Mouse (Mus musculus): ENCODE data around the gene Metap1d. TPM values are rescaled to one million over a fixed set of nuclear protein-coding genes. Genes with fewer than 3 reads are reported as not detected.

Metap1d gene
- polyA plus RNA-seq, 1 experiment from 2014 or later = 32.7 TPM

- Histone ChIP-seq H3K4me1 (replicated peaks) (peaks cover 5% of the 10 kb centered on the region), H3K4me2 (0 out of 2 replicates have a peak overlapping the region, but pooled peaks have one; percentile 16), H3K9ac (no peak overlapping the region), H3K36me3 (no peaks in the 10 kb centered on the region), H3K27me3 (no peaks in the 10 kb centered on the region), H3K4me3 (no peak overlapping the region), H3K27ac (replicated peaks) (no peak overlapping the region), H3K9me3 (no peaks in the 10 kb centered on the region)
- WGBS = 60% methylated on average over 13 of the region's 13 CpGs
- ATAC-seq (ENCODE audit: low read depth) = no peak
Observed at GRCm38 (mm10) chr2:71458624-71459023, 5.5 kb downstream of the Metap1d start.

- H3K9me3 ChIP-seq = no peaks in the 10 kb centered on the region
- H3K27ac ChIP-seq (replicated peaks) = no peak overlapping the region
Observed at GRCm38 (mm10) chr2:71459659-71460058, 6.6 kb downstream of the Metap1d start.

GRCm38 (mm10) chr2:71461139-71461538 is 8.1 kb downstream of the Metap1d start:
- Histone ChIP-seq H3K36me3 (no peaks in the 10 kb centered on the region), H3K27ac (replicated peaks) (no peak overlapping the region), H3K4me3 (no peak overlapping the region), H3K9ac (no peak overlapping the region), H3K4me1 (replicated peaks) (peaks cover 4% of the 10 kb centered on the region), H3K4me2 (no peak overlapping the region), H3K9me3 (no peaks in the 10 kb centered on the region), H3K27me3 (no peaks in the 10 kb centered on the region)
- WGBS = 75% methylated on average over 6 of the region's 6 CpGs
- ATAC-seq (ENCODE audit: low read depth) = no peak

More at GRCm38 (mm10) chr2:71459659-71460058, 6.6 kb downstream of the Metap1d start:
- ATAC-seq (ENCODE audit: low read depth) = no peak
- 96% methylated on average over 1 of the region's 1 CpGs for WGBS
- no peak overlapping the region for H3K9ac ChIP-seq
- H3K4me3 ChIP-seq = no peak overlapping the region
- H3K36me3 ChIP-seq = no peaks in the 10 kb centered on the region
- H3K27me3 ChIP-seq = no peaks in the 10 kb centered on the region
- H3K4me1 ChIP-seq (replicated peaks) = no peaks in the 10 kb centered on the region
- no peak overlapping the region for H3K4me2 ChIP-seq

- Histone ChIP-seq H3K4me3 (no peak overlapping the region), H3K9ac (no peak overlapping the region), H3K9me3 (no peaks in the 10 kb centered on the region), H3K27me3 (no peaks in the 10 kb centered on the region), H3K36me3 (no peaks in the 10 kb centered on the region), H3K27ac (replicated peaks) (no peak overlapping the region), H3K4me1 (replicated peaks) (peaks cover 8% of the 10 kb centered on the region), H3K4me2 (no peak overlapping the region)
- 67% methylated on average over 7 of the region's 7 CpGs for WGBS
- no peak for ATAC-seq (ENCODE audit: low read depth)
Observed at GRCm38 (mm10) chr2:71461589-71461988, 8.5 kb downstream of the Metap1d start.

- H3K36me3 ChIP-seq = no peaks in the 10 kb centered on the region
- no peaks in the 10 kb centered on the region for H3K9me3 ChIP-seq
- peaks cover 10% of the 10 kb centered on the region for H3K4me1 ChIP-seq (replicated peaks)
- H3K4me2 ChIP-seq = no peak overlapping the region
- no peaks in the 10 kb centered on the region for H3K27me3 ChIP-seq
- no peak overlapping the region for H3K27ac ChIP-seq (replicated peaks)
- no peak for ATAC-seq (ENCODE audit: low read depth)
- 92% methylated on average over 4 of the region's 4 CpGs for WGBS
- no peak overlapping the region for H3K9ac ChIP-seq
- H3K4me3 ChIP-seq = no peak overlapping the region
Observed at GRCm38 (mm10) chr2:71462066-71462465, 9.0 kb downstream of the Metap1d start.

GRCm38 (mm10) chr2:71462553-71462952 is 9.5 kb downstream of the Metap1d start:
- H3K9me3 ChIP-seq = no peaks in the 10 kb centered on the region
- H3K9ac ChIP-seq = no peak overlapping the region
- no peak overlapping the region for H3K27ac ChIP-seq (replicated peaks)
- H3K4me3 ChIP-seq = no peak overlapping the region
- peaks cover 10% of the 10 kb centered on the region for H3K4me1 ChIP-seq (replicated peaks)
- no peak overlapping the region for H3K4me2 ChIP-seq
- WGBS = 75% methylated on average over 3 of the region's 3 CpGs
- no peaks in the 10 kb centered on the region for H3K36me3 ChIP-seq
- ATAC-seq (ENCODE audit: low read depth) = no peak
- no peaks in the 10 kb centered on the region for H3K27me3 ChIP-seq

GRCm38 (mm10) chr2:71466103-71466502 is 13.0 kb downstream of the Metap1d start:
- Histone ChIP-seq H3K4me3 (no peak overlapping the region), H3K9me3 (no peaks in the 10 kb centered on the region), H3K4me2 (no peak overlapping the region), H3K9ac (no peak overlapping the region), H3K27me3 (no peaks in the 10 kb centered on the region), H3K36me3 (no peaks in the 10 kb centered on the region), H3K27ac (replicated peaks) (no peak overlapping the region), H3K4me1 (replicated peaks) (peaks cover 10% of the 10 kb centered on the region)
- ATAC-seq (ENCODE audit: low read depth) = no peak
- WGBS = 7% methylated on average over 5 of the region's 6 CpGs

GRCm38 (mm10) chr2:71466861-71467450 is 13.9 kb downstream of the Metap1d start:
- Histone ChIP-seq H3K4me2 (no peak overlapping the region), H3K27ac (replicated peaks) (no peak overlapping the region)
- 59% methylated on average over 11 of the region's 11 CpGs for WGBS

GRCm38 (mm10) chr2:71471094-71471493 is 18.0 kb downstream of the Metap1d start:
- H3K4me2 ChIP-seq = no peak overlapping the region
- H3K4me1 ChIP-seq (replicated peaks) = peaks cover 20% of the 10 kb centered on the region
- ATAC-seq (ENCODE audit: low read depth) = no peak
- H3K27ac ChIP-seq (replicated peaks) = no peak overlapping the region
- WGBS = 92% methylated on average over 6 of the region's 6 CpGs
- no peaks in the 10 kb centered on the region for H3K27me3 ChIP-seq
- H3K9ac ChIP-seq = no peak overlapping the region
- no peaks in the 10 kb centered on the region for H3K36me3 ChIP-seq
- no peak overlapping the region for H3K4me3 ChIP-seq
- no peaks in the 10 kb centered on the region for H3K9me3 ChIP-seq

More at GRCm38 (mm10) chr2:71466861-71467450, 13.9 kb downstream of the Metap1d start:
- Histone ChIP-seq H3K4me3 (no peak overlapping the region), H3K27me3 (no peaks in the 10 kb centered on the region), H3K9me3 (no peaks in the 10 kb centered on the region), H3K4me1 (replicated peaks) (peaks cover 10% of the 10 kb centered on the region), H3K9ac (no peak overlapping the region), H3K36me3 (no peaks in the 10 kb centered on the region)
- ATAC-seq (ENCODE audit: low read depth) = no peak

- 59% methylated on average over 7 of the region's 7 CpGs for WGBS
- Histone ChIP-seq H3K36me3 (no peaks in the 10 kb centered on the region), H3K9ac (no peak overlapping the region), H3K4me1 (replicated peaks) (peaks cover 13% of the 10 kb centered on the region), H3K9me3 (no peaks in the 10 kb centered on the region; the same call in 1 of the 2 replicates), H3K27ac (replicated peaks) (no peak overlapping the region), H3K4me3 (no peak overlapping the region), H3K27me3 (no peaks in the 10 kb centered on the region), H3K4me2 (no peak overlapping the region)
- no peak for ATAC-seq (ENCODE audit: low read depth)
Observed at GRCm38 (mm10) chr2:71473830-71474229, 20.8 kb downstream of the Metap1d start.

- Histone ChIP-seq H3K9me3 (no peaks in the 10 kb centered on the region; the same call in 1 of the 2 replicates), H3K4me2 (no peak overlapping the region), H3K9ac (0 out of 2 replicates have a peak overlapping the region, but pooled peaks have one; percentile 2), H3K36me3 (no peaks in the 10 kb centered on the region), H3K4me3 (no peak overlapping the region), H3K27me3 (no peaks in the 10 kb centered on the region), H3K27ac (replicated peaks) (no peak overlapping the region), H3K4me1 (replicated peaks) (peaks cover 13% of the 10 kb centered on the region)
- ATAC-seq (ENCODE audit: low read depth) = no peak
- WGBS = 40% methylated on average over 7 of the region's 7 CpGs
Observed at GRCm38 (mm10) chr2:71474345-71474744, 21.3 kb downstream of the Metap1d start.

GRCm38 (mm10) chr2:71475311-71475710 is 22.2 kb downstream of the Metap1d start:
- Histone ChIP-seq H3K9ac (no peak overlapping the region), H3K36me3 (no peaks in the 10 kb centered on the region), H3K27me3 (no peaks in the 10 kb centered on the region), H3K27ac (replicated peaks) (no peak overlapping the region), H3K4me3 (no peak overlapping the region), H3K9me3 (no peaks in the 10 kb centered on the region; the same call in 1 of the 2 replicates), H3K4me1 (replicated peaks) (peaks cover 18% of the 10 kb centered on the region), H3K4me2 (no peak overlapping the region)
- no peak for ATAC-seq (ENCODE audit: low read depth)
- 76% methylated on average over 10 of the region's 10 CpGs for WGBS

- Histone ChIP-seq H3K27ac (replicated peaks) (no peak overlapping the region), H3K9me3 (no peaks in the 10 kb centered on the region; the same call in 1 of the 2 replicates), H3K36me3 (no peaks in the 10 kb centered on the region), H3K27me3 (no peaks in the 10 kb centered on the region), H3K4me3 (no peak overlapping the region), H3K9ac (no peak overlapping the region), H3K4me2 (no peak overlapping the region), H3K4me1 (replicated peaks) (peaks cover 18% of the 10 kb centered on the region)
- 91% methylated on average over 4 of the region's 4 CpGs for WGBS
- ATAC-seq (ENCODE audit: low read depth) = no peak
Observed at GRCm38 (mm10) chr2:71475760-71476159, 22.7 kb downstream of the Metap1d start.
